Mouse (Mus musculus): ENCODE results near the gene Cd248. TPM values are rescaled to one million over a fixed set of nuclear protein-coding genes. Genes with fewer than 3 reads are reported as not detected.
A peak's percentile ranks its signal among the peaks of the same experiment; 100 is the strongest.

Cd248 gene
- total and polyA plus RNA-seq, 3 experiments, result 9.3 to 18.1 (median 12.2) TPM

DNA sequence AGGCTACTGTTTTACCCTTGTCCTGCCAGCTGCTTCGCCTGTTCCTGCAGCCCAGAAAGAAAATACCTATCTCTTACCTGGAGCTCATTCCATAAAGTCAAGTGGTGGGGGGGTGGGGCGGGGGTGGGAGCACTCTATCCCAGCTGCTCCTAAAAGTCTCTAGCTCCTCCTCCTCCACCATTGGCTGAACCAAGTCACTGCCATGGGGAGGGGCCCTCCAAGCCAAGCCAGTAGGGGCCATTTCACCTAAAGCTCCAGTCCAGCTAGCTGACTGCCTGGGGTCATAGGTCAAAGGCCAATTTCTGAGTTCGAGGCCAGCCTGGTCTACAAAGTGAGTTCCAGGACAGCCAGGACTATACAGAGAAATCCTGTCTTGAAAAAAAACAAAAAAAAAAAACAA lies 35.2 kb upstream of the Cd248 start:
- TF ChIP-seq CTCF (IDR thresholded peaks at IDR 0.05) (no peak), POLR2A (IDR thresholded peaks at IDR 0.05; ENCODE audit: insufficient read depth, low read depth, low read length) (no peak), EP300 (IDR thresholded peaks at IDR 0.05; ENCODE audit: insufficient read depth, low read depth, low read length) (no peak)
- no peaks in the 10 kb centered on the region for H3K4me1 ChIP-seq (ENCODE audit: control insufficient read depth, insufficient read depth, low read length)
- H3K4me3 ChIP-seq, result no peak overlapping the region
- no peaks in the 10 kb centered on the region for H3K79me2 ChIP-seq (replicated peaks; ENCODE audit: control insufficient read depth, insufficient read depth, low read length)
- H3K36me3 ChIP-seq (ENCODE audit: control insufficient read depth, insufficient read depth, low read length), result no peaks in the 10 kb centered on the region
- intact Hi-C loops (cut with DNase I), result no loop called here
- no peaks in the 10 kb centered on the region for H3K27me3 ChIP-seq (ENCODE audit: control insufficient read depth, insufficient read depth, low read length)
- no peak overlapping the region for H3K9ac ChIP-seq (ENCODE audit: low read depth, low read length)
- H3K27ac ChIP-seq, result no peak overlapping the region
- 87% methylated on average over 3 of the region's 3 CpGs for WGBS
- no peak for DNase-seq

DNA sequence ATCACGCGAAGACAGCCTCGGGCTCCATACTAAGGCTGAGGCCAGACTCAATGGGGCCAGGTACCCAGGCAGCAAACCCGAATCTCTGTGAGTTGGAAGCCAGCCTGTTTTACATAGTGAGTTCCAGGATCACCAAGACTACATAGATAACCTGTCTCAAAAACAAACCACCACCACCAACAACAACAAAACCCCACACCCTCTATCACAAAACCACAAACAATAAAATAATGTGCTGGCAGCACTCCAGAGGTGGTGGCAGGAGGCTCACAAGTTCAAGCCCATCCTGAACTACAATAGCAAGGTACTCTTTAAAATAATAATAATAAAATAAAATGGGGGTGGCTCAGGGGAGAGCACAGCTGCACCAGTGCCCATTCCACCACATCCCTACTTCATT lies 31.3 kb upstream of the Cd248 start:
- H3K4me3 ChIP-seq, result no peak overlapping the region
- intact Hi-C loops (cut with DNase I), result loop anchor here (5.0 kb wide), 1 partner anchor 51 kb away; the partner anchor contains the start of genes Tmem151a and Yif1a
- no peaks in the 10 kb centered on the region for H3K79me2 ChIP-seq (replicated peaks; ENCODE audit: control insufficient read depth, insufficient read depth, low read length)
- WGBS, result 77% methylated on average over 4 of the region's 4 CpGs
- H3K27me3 ChIP-seq (ENCODE audit: control insufficient read depth, insufficient read depth, low read length), result no peaks in the 10 kb centered on the region
- no peak overlapping the region for H3K27ac ChIP-seq
- H3K4me1 ChIP-seq (ENCODE audit: control insufficient read depth, insufficient read depth, low read length), result peaks cover 11% of the 10 kb centered on the region
- no peak overlapping the region for H3K9ac ChIP-seq (ENCODE audit: low read depth, low read length)
- no peak for DNase-seq
- H3K36me3 ChIP-seq (ENCODE audit: control insufficient read depth, insufficient read depth, low read length), result no peaks in the 10 kb centered on the region
- TF ChIP-seq EP300 (IDR thresholded peaks at IDR 0.05; ENCODE audit: insufficient read depth, low read depth, low read length) (no peak), POLR2A (IDR thresholded peaks at IDR 0.05; ENCODE audit: insufficient read depth, low read depth, low read length) (no peak), CTCF (IDR thresholded peaks at IDR 0.05) (no peak)

GRCm38 (mm10) chr19:5037678-5038571 lies 30.0 kb upstream of the Cd248 start:
- 5% methylated on average over 32 of the region's 32 CpGs for WGBS
- Histone ChIP-seq H3K27ac (peak overlapping the region; percentile 88), H3K9ac (ENCODE audit: low read depth, low read length) (no peak overlapping the region), H3K4me3 (peak overlapping the region; percentile 79), H3K4me1 (ENCODE audit: control insufficient read depth, insufficient read depth, low read length) (peaks cover 12% of the 10 kb centered on the region), H3K27me3 (ENCODE audit: control insufficient read depth, insufficient read depth, low read length) (no peaks in the 10 kb centered on the region), H3K36me3 (ENCODE audit: control insufficient read depth, insufficient read depth, low read length) (no peaks in the 10 kb centered on the region), H3K79me2 (replicated peaks; ENCODE audit: control insufficient read depth, insufficient read depth, low read length) (no peaks in the 10 kb centered on the region)
- DNase-seq, result peak; percentile 81 to 87
- intact Hi-C loops (cut with DNase I), result loop anchor here (5.0 kb wide), 1 partner anchor 49 kb away; the partner anchor contains the start of genes Tmem151a and Yif1a
- TF ChIP-seq EP300 (IDR thresholded peaks at IDR 0.05; ENCODE audit: insufficient read depth, low read depth, low read length), result peak; percentile 75; the same call in 1 of the 2 replicates
- TF ChIP-seq CTCF (IDR thresholded peaks at IDR 0.05), result no peak

- DNase-seq, result peak; percentile 92
- peak within 1 kb of the TSS; percentile 94 for H3K9ac ChIP-seq (ENCODE audit: low read depth, low read length)
- no peaks in the 10 kb centered on the region for H3K79me2 ChIP-seq (replicated peaks; ENCODE audit: control insufficient read depth, insufficient read depth, low read length)
- peak within 1 kb of the TSS; percentile 79 for H3K4me3 ChIP-seq
- peaks cover 12% of the 10 kb centered on the region for H3K4me1 ChIP-seq (ENCODE audit: control insufficient read depth, insufficient read depth, low read length)
- WGBS, result under 1% methylated on average over 44 of the region's 44 CpGs
- peak within 1 kb of the TSS; percentile 88 for H3K27ac ChIP-seq
- H3K27me3 ChIP-seq (ENCODE audit: control insufficient read depth, insufficient read depth, low read length), result no peaks in the 10 kb centered on the region
- H3K36me3 ChIP-seq (ENCODE audit: control insufficient read depth, insufficient read depth, low read length), result no peaks in the 10 kb centered on the region
- intact Hi-C loops (cut with DNase I), result loop anchor here (5.0 kb wide), 1 partner anchor 49 kb away; the partner anchor contains the start of genes Tmem151a and Yif1a
- TF ChIP-seq CTCF (IDR thresholded peaks at IDR 0.05) (peak; percentile 64), POLR2A (IDR thresholded peaks at IDR 0.05; ENCODE audit: insufficient read depth, low read depth, low read length) (peak; percentile 63), EP300 (IDR thresholded peaks at IDR 0.05; ENCODE audit: insufficient read depth, low read depth, low read length) (no peak)
Measured at GRCm38 (mm10) chr19:5038709-5039156, 29.1 kb upstream of the Cd248 start, which contains the start of the genes B4gat1 and AC124502.3. B4gat1 (plus strand) TSS chr19:5038826. AC124502.3 (plus strand) TSS chr19:5038891.

DNA sequence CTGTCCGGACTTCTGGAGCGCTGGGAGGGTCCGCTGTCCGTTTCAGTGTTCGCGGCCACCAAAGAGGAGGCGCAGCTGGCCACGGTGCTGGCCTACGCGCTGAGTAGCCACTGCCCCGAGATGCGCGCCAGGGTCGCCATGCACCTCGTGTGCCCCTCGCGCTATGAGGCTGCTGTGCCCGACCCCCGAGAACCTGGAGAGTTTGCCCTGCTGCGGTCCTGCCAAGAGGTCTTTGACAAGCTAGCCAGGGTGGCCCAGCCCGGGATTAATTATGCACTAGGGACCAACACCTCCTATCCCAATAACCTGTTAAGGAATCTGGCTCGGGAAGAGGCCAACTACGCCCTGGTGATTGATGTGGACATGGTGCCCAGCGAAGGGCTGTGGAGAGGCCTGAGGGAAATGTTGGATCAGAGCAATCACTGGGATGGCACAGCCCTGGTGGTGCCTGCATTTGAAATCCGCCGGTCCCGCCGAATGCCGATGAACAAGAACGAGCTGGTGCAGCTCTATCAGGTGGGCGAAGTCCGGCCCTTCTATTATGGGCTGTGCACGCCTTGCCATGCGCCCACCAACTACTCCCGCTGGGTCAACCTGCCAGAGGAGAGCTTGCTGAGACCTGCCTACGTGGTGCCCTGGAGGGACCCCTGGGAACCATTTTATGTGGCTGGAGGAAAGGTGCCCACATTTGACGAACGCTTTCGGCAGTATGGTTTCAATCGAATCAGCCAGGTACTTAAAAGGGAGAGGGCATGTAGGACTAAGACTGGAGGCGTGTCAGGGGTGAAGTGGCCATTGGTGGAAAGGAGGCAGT lies 28.4 kb upstream of the Cd248 start:
- H3K27ac ChIP-seq, result peak overlapping the region; percentile 88
- peaks cover 12% of the 10 kb centered on the region for H3K4me1 ChIP-seq (ENCODE audit: control insufficient read depth, insufficient read depth, low read length)
- H3K27me3 ChIP-seq (ENCODE audit: control insufficient read depth, insufficient read depth, low read length), result no peaks in the 10 kb centered on the region
- intact Hi-C loops (cut with DNase I), result loop anchor here (5.0 kb wide), 1 partner anchor 48 kb away; the partner anchor contains the start of genes Tmem151a and Yif1a
- 13% methylated on average over 41 of the region's 41 CpGs for WGBS
- peak overlapping the region; percentile 94 for H3K9ac ChIP-seq (ENCODE audit: low read depth, low read length)
- no peak for TF ChIP-seq CTCF (IDR thresholded peaks at IDR 0.05)
- TF ChIP-seq POLR2A (IDR thresholded peaks at IDR 0.05; ENCODE audit: insufficient read depth, low read depth, low read length), result no peak
- TF ChIP-seq EP300 (IDR thresholded peaks at IDR 0.05; ENCODE audit: insufficient read depth, low read depth, low read length), result no peak
- no peak for DNase-seq
- H3K4me3 ChIP-seq, result peak overlapping the region; percentile 79
- H3K79me2 ChIP-seq (replicated peaks; ENCODE audit: control insufficient read depth, insufficient read depth, low read length), result no peaks in the 10 kb centered on the region
- H3K36me3 ChIP-seq (ENCODE audit: control insufficient read depth, insufficient read depth, low read length), result no peaks in the 10 kb centered on the region

Data from heart, adult 2 months (tissue).